Mouse (Mus musculus) CH12.LX (cell line): ENCODE data around the gene Smoc1. TPM values are rescaled to one million over a fixed set of nuclear protein-coding genes. Genes with fewer than 3 reads are reported as not detected.

ENCODE experiments used
- DNase-seq: peaks from one replicate; pipeline ENCODE4 v3.0.0-alpha.2; 2013; ENCODE audit errors: extremely low read depth
- H3K27ac ChIP-seq: 2 replicates; pipeline ENCODE4 v1.5.1; 2012; ENCODE audit warnings: low read depth, mild to moderate bottlenecking, control low read depth, moderate library complexity; ENCODE audit not compliant: insufficient read depth
- H3K27me3 ChIP-seq: replicated peaks from 2 replicates; pipeline ENCODE3; 2012; ENCODE audit warnings: inconsistent platforms
- H3K36me3 ChIP-seq, 2 experiments: replicated peaks in 1 of 2; 2 replicates each; pipeline versions ENCODE3 to v1.6.1; 2012; ENCODE audit warnings: inconsistent platforms in 1 of 2, low read length in 1 of 2, mild to moderate bottlenecking in 1 of 2, mixed read lengths in 1 of 2, moderate library complexity in 1 of 2; ENCODE audit not compliant: control insufficient read depth in 1 of 2, insufficient read depth in 1 of 2
- H3K4me1 ChIP-seq, 2 experiments: 2 replicates each; pipeline ENCODE4 v1.6.1; 2012; ENCODE audit warnings: inconsistent platforms in 1 of 2, moderate library complexity in 1 of 2; ENCODE audit not compliant: insufficient read depth in 2 of 2, control insufficient read depth in 1 of 2
- H3K4me2 ChIP-seq: 2 replicates; pipeline ENCODE4 v1.6.1; 2012; ENCODE audit warnings: low read depth, mild to moderate bottlenecking, control low read depth; ENCODE audit not compliant: poor library complexity, insufficient read depth, severe bottlenecking
- H3K4me3 ChIP-seq, 3 experiments: fragments of 150-350 bp in 1 of 3; sonication (generic) in 1 of 3; replicated peaks in 1 of 3; 2 replicates each; pipeline versions ENCODE3 to v1.5.1; 2011 to 2012; ENCODE audit warnings: low read depth in 2 of 3, low read length in 2 of 3, mild to moderate bottlenecking in 2 of 3, moderate library complexity in 2 of 3, control low read depth in 1 of 3, improper control_type of control experiment in 1 of 3, inconsistent platforms in 1 of 3, mixed read lengths in 1 of 3; ENCODE audit not compliant: poor library complexity in 1 of 3
- H3K79me2 ChIP-seq: replicated peaks from 2 replicates; pipeline ENCODE4 v1.6.1; 2012; ENCODE audit warnings: mild to moderate bottlenecking, moderate library complexity; ENCODE audit not compliant: control insufficient read depth, poor library complexity, insufficient read depth, severe bottlenecking; ENCODE audit errors: extremely low read depth
- H3K9ac ChIP-seq: 2 replicates; pipeline ENCODE4 v1.6.1; 2012; ENCODE audit warnings: low read depth, mild to moderate bottlenecking, control low read depth, moderate library complexity; ENCODE audit not compliant: insufficient read depth
- H3K9me3 ChIP-seq: replicated peaks from 2 replicates; pipeline ENCODE3; 2012; ENCODE audit warnings: low read length, inconsistent platforms, mixed read lengths
- BHLHE40 ChIP-seq: IDR thresholded peaks from 2 replicates; pipeline ENCODE4 v1.6.1; 2011; ENCODE audit warnings: mild to moderate bottlenecking, low read depth, low read length, improper control_type of control experiment
- CHD2 ChIP-seq: IDR thresholded peaks from 2 replicates; pipeline ENCODE4 v1.6.1; 2011; ENCODE audit warnings: low read length, improper control_type of control experiment
- CTCF ChIP-seq, 2 experiments: IDR thresholded peaks in 1 of 2; conservative IDR thresholded peaks in 1 of 2; 2 replicates each; pipeline ENCODE4 v1.5.1; 2011 to 2012; ENCODE audit warnings: low read depth in 2 of 2, low read length in 2 of 2, improper control_type of control experiment in 1 of 2, inconsistent platforms in 1 of 2, mild to moderate bottlenecking in 1 of 2, moderate library complexity in 1 of 2
- EP300 ChIP-seq: IDR thresholded peaks from 2 replicates; pipeline ENCODE4 v1.6.1; 2011; ENCODE audit warnings: low read length, improper control_type of control experiment
- ETS1 ChIP-seq: conservative IDR thresholded peaks from 2 replicates; pipeline ENCODE4 v1.6.1; 2012; ENCODE audit warnings: low read depth, mild to moderate bottlenecking, inconsistent platforms, low read length, improper control_type of control experiment, moderate library complexity
- GABPA ChIP-seq: IDR thresholded peaks from 2 replicates; pipeline ENCODE4 v1.6.1; 2012; ENCODE audit warnings: low read depth, low read length, improper control_type of control experiment, inconsistent platforms; ENCODE audit not compliant: insufficient replicate concordance
- HCFC1 ChIP-seq: IDR thresholded peaks from 2 replicates; pipeline ENCODE4 v1.6.1; 2012; ENCODE audit warnings: low read depth, mild to moderate bottlenecking, inconsistent platforms, low read length, improper control_type of control experiment
- KAT2A ChIP-seq: IDR thresholded peaks from 2 replicates; pipeline ENCODE4 v1.6.1; 2012; ENCODE audit warnings: low read length, improper control_type of control experiment, inconsistent platforms; ENCODE audit not compliant: insufficient replicate concordance
- MAFK ChIP-seq: IDR thresholded peaks from 2 replicates; pipeline ENCODE4 v1.6.1; 2011; ENCODE audit warnings: low read length, improper control_type of control experiment; ENCODE audit not compliant: insufficient replicate concordance
- MAX ChIP-seq: IDR thresholded peaks from 2 replicates; pipeline ENCODE4 v1.6.1; 2011; ENCODE audit warnings: low read length, improper control_type of control experiment
- MAZ ChIP-seq: IDR thresholded peaks from 2 replicates; pipeline ENCODE4 v1.6.1; 2012; ENCODE audit warnings: low read depth, mild to moderate bottlenecking, inconsistent platforms, low read length, improper control_type of control experiment, moderate library complexity
- MEF2A ChIP-seq: IDR thresholded peaks from 2 replicates; pipeline ENCODE4 v1.6.1; 2014; ENCODE audit warnings: low read depth, mild to moderate bottlenecking, inconsistent platforms, low read length, improper control_type of control experiment, borderline replicate concordance
- MXI1 ChIP-seq: IDR thresholded peaks from 2 replicates; pipeline ENCODE4 v1.6.1; 2011; ENCODE audit warnings: mild to moderate bottlenecking, low read depth, low read length, improper control_type of control experiment
- NELFE ChIP-seq: IDR thresholded peaks from 2 replicates; pipeline ENCODE4 v1.6.1; 2011; ENCODE audit warnings: low read depth, low read length, improper control_type of control experiment
- NRF1 ChIP-seq: IDR thresholded peaks from 2 replicates; pipeline ENCODE4 v1.6.1; 2014; ENCODE audit warnings: low read depth, mild to moderate bottlenecking, inconsistent platforms, low read length, improper control_type of control experiment, moderate library complexity
- PAX5 ChIP-seq: IDR thresholded peaks from 2 replicates; pipeline ENCODE4 v1.6.1; 2012; ENCODE audit warnings: low read length, inconsistent platforms, mixed read lengths
- POLR2A ChIP-seq: IDR thresholded peaks from 2 replicates; pipeline ENCODE4 v1.6.1; 2011; ENCODE audit warnings: low read depth, mild to moderate bottlenecking, improper control_type of control experiment, low read length
- POLR2AphosphoS2 ChIP-seq: IDR thresholded peaks from 2 replicates; pipeline ENCODE4 v1.6.1; 2011; ENCODE audit warnings: low read depth, low read length, improper control_type of control experiment
- RAD21 ChIP-seq: IDR thresholded peaks from 2 replicates; pipeline ENCODE4 v1.6.1; 2011; ENCODE audit warnings: low read depth, mild to moderate bottlenecking, low read length, improper control_type of control experiment, moderate library complexity
- RCOR1 ChIP-seq: conservative IDR thresholded peaks from 2 replicates; pipeline ENCODE4 v1.6.1; 2012; ENCODE audit warnings: low read depth, mild to moderate bottlenecking, inconsistent platforms, low read length, improper control_type of control experiment
- SIN3A ChIP-seq: IDR thresholded peaks from 2 replicates; pipeline ENCODE4 v1.6.1; 2012; ENCODE audit warnings: low read length, improper control_type of control experiment, inconsistent platforms
- SMC3 ChIP-seq: IDR thresholded peaks from 2 replicates; pipeline ENCODE4 v1.6.1; 2011; ENCODE audit warnings: low read depth, low read length, improper control_type of control experiment
- UBTF ChIP-seq: IDR thresholded peaks from 2 replicates; pipeline ENCODE4 v1.6.1; 2012; ENCODE audit warnings: low read depth, mild to moderate bottlenecking, inconsistent platforms, low read length, improper control_type of control experiment, moderate library complexity
- USF1 ChIP-seq: IDR thresholded peaks from 2 replicates; pipeline ENCODE4 v1.6.1; 2014; ENCODE audit warnings: low read depth, mild to moderate bottlenecking, inconsistent platforms, low read length, improper control_type of control experiment
- USF2 ChIP-seq: conservative IDR thresholded peaks from 2 replicates; pipeline ENCODE4 v1.6.1; 2011; ENCODE audit warnings: low read depth, low read length, improper control_type of control experiment
- ZC3H11A ChIP-seq: IDR thresholded peaks from 2 replicates; pipeline ENCODE4 v1.6.1; 2012; ENCODE audit warnings: low read depth, mild to moderate bottlenecking, inconsistent platforms, low read length, improper control_type of control experiment
- ZKSCAN1 ChIP-seq: IDR thresholded peaks from 2 replicates; pipeline ENCODE4 v1.6.1; 2012; ENCODE audit warnings: low read depth, inconsistent platforms, low read length, improper control_type of control experiment, borderline replicate concordance
- ZMIZ1 ChIP-seq: IDR thresholded peaks from 2 replicates; pipeline ENCODE4 v1.6.1; 2012; ENCODE audit warnings: low read depth, mild to moderate bottlenecking, inconsistent platforms, low read length, improper control_type of control experiment
- dilution Hi-C: fragments of 300-500 bp; cut with MboI; formaldehyde crosslinking; loops from 2 replicates; pipeline ENCODE4 v1.14.3; 2020; ENCODE audit warnings: low sequenced_read_pairs; ENCODE audit not compliant: extremely low pct_unique_long_range_greater_than_20kb, extremely low pct_ligation_motif_present
- in situ Hi-C: fragments of 300-500 bp; cut with MboI; formaldehyde crosslinking; loops from 3 replicates; pipeline ENCODE4 v1.14.3; 2019; ENCODE audit warnings: low sequenced_read_pairs, low pct_ligation_motif_present, low pct_unique_long_range_greater_than_20kb, mixed read lengths
- polyA plus RNA-seq: library from polyadenylated mRNA; unstranded; fragments of >175 nt; gene quantifications from 2 replicates; pipeline ENCODE4 v1.2.1, GENCODE M21; 2012; ENCODE audit warnings: low read depth; ENCODE audit not compliant: insufficient read length
- total RNA-seq, 2 experiments: library from RNA; depleted of rRNA; stranded (reverse); fragments of 300-350 nt in 1 of 2; fragments of >200 nt in 1 of 2; gene quantifications; 2 replicates each; pipeline ENCODE4 v1.2.3; 2012 to 2014

The Smoc1 gene
- total and polyA plus RNA-seq, 3 experiments: 11.0 to 23.0 (median 11.6) TPM

- TF ChIP-seq RCOR1 (no peak), MXI1 (no peak), ZMIZ1 (no peak), MAX (no peak)
Observed at GRCm38 (mm10) chr12:81182073-81182472, 155.5 kb downstream of the Smoc1 start (continued).

DNA sequence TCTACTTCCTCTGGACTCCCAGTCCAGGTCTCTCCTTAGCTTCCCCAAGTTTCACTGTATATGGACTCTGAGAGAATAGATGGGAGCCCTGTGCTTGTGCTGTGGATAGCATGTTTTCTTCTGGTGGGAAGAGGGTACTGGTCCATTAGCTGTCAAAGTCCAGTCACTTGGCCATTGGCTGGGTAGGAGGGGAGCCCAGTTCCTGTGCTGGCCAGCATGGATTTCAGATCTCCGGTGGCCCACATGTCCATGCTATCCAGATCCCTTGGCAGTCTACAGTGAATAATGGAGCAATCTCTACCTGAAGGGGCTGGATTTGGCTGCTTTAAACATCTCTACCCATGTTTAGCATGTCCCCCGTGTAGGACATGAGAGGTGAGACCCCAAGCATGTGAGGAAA, 158.4 kb downstream of the Smoc1 start:
- H3K27me3 ChIP-seq: no peaks in the 10 kb centered on the region
- in situ Hi-C loops (loop anchor here (5.0 kb wide), 1 partner anchor 198 kb away; no protein-coding TSS in a partner anchor), dilution Hi-C loops (no loop called here)
- no peak overlapping the region for H3K4me2 ChIP-seq
- H3K9me3 ChIP-seq: no peaks in the 10 kb centered on the region
- H3K9ac ChIP-seq: no peak overlapping the region
- no peak overlapping the region for H3K27ac ChIP-seq
- no peak for TF ChIP-seq HCFC1
- no peak for TF ChIP-seq CTCF (conservative IDR thresholded peaks at IDR 0.05 in 1 of 2, IDR thresholded peaks at IDR 0.05 in 1 of 2; ENCODE audit: low read depth in 2 of 2, low read length in 2 of 2)
- TF ChIP-seq MAZ: no peak
- no peak for TF ChIP-seq PAX5
- TF ChIP-seq SIN3A: no peak
- TF ChIP-seq MXI1: no peak
- no peak for TF ChIP-seq NRF1
- TF ChIP-seq MAFK: no peak
- TF ChIP-seq NELFE: no peak
- no peak for TF ChIP-seq UBTF
- no peak for TF ChIP-seq BHLHE40
- TF ChIP-seq ETS1: no peak
- TF ChIP-seq GABPA: no peak
- no peak for TF ChIP-seq ZC3H11A
- H3K36me3 ChIP-seq: peaks cover 0 to 56% of the 10 kb centered on the region in 2 experiments
- DNase-seq: no peak
- no peaks in the 10 kb centered on the region for H3K4me1 ChIP-seq
- no peak overlapping the region for H3K4me3 ChIP-seq
- no peaks in the 10 kb centered on the region for H3K79me2 ChIP-seq

GRCm38 (mm10) chr12:81186081-81186480, 159.5 kb downstream of the Smoc1 start:
- dilution Hi-C loops (no loop called here), in situ Hi-C loops (loop anchor here (5.0 kb wide), 1 partner anchor 199 kb away; no protein-coding TSS in a partner anchor)
- Histone ChIP-seq H3K4me2 (no peak overlapping the region), H3K9ac (no peak overlapping the region), H3K27ac (no peak overlapping the region), H3K27me3 (no peaks in the 10 kb centered on the region), H3K36me3 (peaks cover 0 to 46% of the 10 kb centered on the region in 2 experiments), H3K4me3 (no peak overlapping the region), H3K79me2 (no peaks in the 10 kb centered on the region), H3K4me1 (no peaks in the 10 kb centered on the region), H3K9me3 (no peaks in the 10 kb centered on the region)
- DNase-seq: no peak
- no peak for TF ChIP-seq USF2
- TF ChIP-seq ZKSCAN1: no peak
- no peak for TF ChIP-seq MAZ
- TF ChIP-seq POLR2AphosphoS2: no peak
- no peak for TF ChIP-seq PAX5
- no peak for TF ChIP-seq POLR2A
- no peak for TF ChIP-seq USF1
- no peak for TF ChIP-seq CHD2
- TF ChIP-seq GABPA: no peak
- no peak for TF ChIP-seq CTCF (conservative IDR thresholded peaks at IDR 0.05 in 1 of 2, IDR thresholded peaks at IDR 0.05 in 1 of 2; ENCODE audit: low read depth in 2 of 2, low read length in 2 of 2)
- no peak for TF ChIP-seq MXI1
- no peak for TF ChIP-seq MEF2A
- TF ChIP-seq SMC3: no peak
- no peak for TF ChIP-seq MAX
- TF ChIP-seq MAFK: no peak
- TF ChIP-seq BHLHE40: no peak
- TF ChIP-seq KAT2A: no peak
- TF ChIP-seq EP300: no peak
- no peak for TF ChIP-seq RAD21
